Mouse (Mus musculus) heart, embryonic 16.5 days (tissue): ENCODE measurements around the gene Dmgdh. TPM values are rescaled to one million over a fixed set of nuclear protein-coding genes. Genes with fewer than 3 reads are reported as not detected.

Experiments
- ATAC-seq: fragments of 200-750 bp; cut with Nextera tagmentation; replicated peaks from 2 replicates; pipeline ENCODE4 v1.8.0; 2017; ENCODE audit warnings: moderate number of reproducible peaks; ENCODE audit not compliant: insufficient read depth, low FRiP score; ENCODE audit errors: extremely low read depth
- H3K27ac ChIP-seq: fragments of 300-500 bp; sonication (generic); 2 replicates; pipeline ENCODE4 v1.5.1; 2014; ENCODE audit warnings: mild to moderate bottlenecking, low read length, control low read depth, moderate library complexity
- H3K27me3 ChIP-seq: fragments of 300-500 bp; sonication (generic); 2 replicates; pipeline ENCODE4 v1.6.1; 2014; ENCODE audit warnings: low read length, mixed read lengths; ENCODE audit not compliant: control insufficient read depth, insufficient read depth
- H3K36me3 ChIP-seq: fragments of 300-500 bp; sonication (generic); 2 replicates; pipeline ENCODE4 v1.6.1; 2014; ENCODE audit not compliant: control insufficient read depth, insufficient read depth
- H3K4me1 ChIP-seq: fragments of 300-500 bp; sonication (generic); 2 replicates; pipeline ENCODE4 v1.6.1; 2014; ENCODE audit warnings: low read length, mixed read lengths; ENCODE audit not compliant: control insufficient read depth, insufficient read depth
- H3K4me2 ChIP-seq: fragments of 300-500 bp; sonication (generic); 2 replicates; pipeline ENCODE4 v1.6.1; 2014; ENCODE audit warnings: low read depth, mild to moderate bottlenecking, control low read depth, low read length
- H3K4me3 ChIP-seq: fragments of 300-500 bp; sonication (generic); 2 replicates; pipeline ENCODE4 v1.5.1; 2014; ENCODE audit warnings: mild to moderate bottlenecking, control low read depth, low read length
- H3K9ac ChIP-seq: fragments of 300-500 bp; sonication (generic); 2 replicates; pipeline ENCODE4 v1.6.1; 2014; ENCODE audit warnings: low read length, control low read depth
- H3K9me3 ChIP-seq: fragments of 300-500 bp; sonication (generic); replicated peaks from 2 replicates; pipeline ENCODE4 v1.6.1; 2016; ENCODE audit warnings: low read length; ENCODE audit not compliant: control insufficient read depth
- WGBS: fragments of 180-500 bp; shearing (Covaris S2); extraction: QIAGEN DNeasy Blood & Tissue Kit; methylation state at CpG from one replicate; pipeline ENCODE4 v1.1.7; 2014; 5-methylcytosine and 5-hydroxymethylcytosine counted together
- polyA plus RNA-seq: library from polyadenylated mRNA; unstranded; fragments of >200 nt; fragmentation: Nextera tagmentation; extraction: Ambion mirVana; gene quantifications from 2 replicates; pipeline ENCODE4 v1.2.1, GENCODE M21; 2015

Dmgdh gene
- polyA plus RNA-seq, 1 experiment from 2014 or later: 0.07 TPM

DNA sequence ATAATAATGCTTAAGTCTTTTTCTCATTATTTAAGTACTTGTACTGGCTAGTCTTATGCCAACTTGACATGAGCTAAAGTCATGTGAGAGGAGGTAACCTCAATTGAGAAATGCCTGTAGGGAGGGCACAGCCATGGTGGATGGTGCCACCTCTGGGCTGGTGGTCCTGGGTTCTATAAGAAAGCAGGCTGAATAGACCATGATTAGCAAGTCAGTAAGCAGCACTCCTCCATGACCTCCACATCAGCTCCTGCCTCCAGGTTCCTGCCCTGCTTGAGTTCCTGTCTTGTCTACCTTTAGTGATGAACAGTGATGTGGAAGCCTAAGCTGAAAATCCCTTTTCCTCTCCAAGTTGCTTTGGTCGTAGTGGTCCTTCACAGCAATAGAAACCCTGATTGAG, 16.6 kb downstream of the Dmgdh start:
- Histone ChIP-seq H3K36me3 (no peaks in the 10 kb centered on the region), H3K9me3 (no peaks in the 10 kb centered on the region), H3K4me3 (no peak overlapping the region), H3K27me3 (no peaks in the 10 kb centered on the region), H3K9ac (no peak overlapping the region), H3K27ac (no peak overlapping the region), H3K4me2 (no peak overlapping the region), H3K4me1 (no peaks in the 10 kb centered on the region)
- ATAC-seq: no peak
- WGBS: 55% methylated on average over 1 of the region's 1 CpGs

DNA sequence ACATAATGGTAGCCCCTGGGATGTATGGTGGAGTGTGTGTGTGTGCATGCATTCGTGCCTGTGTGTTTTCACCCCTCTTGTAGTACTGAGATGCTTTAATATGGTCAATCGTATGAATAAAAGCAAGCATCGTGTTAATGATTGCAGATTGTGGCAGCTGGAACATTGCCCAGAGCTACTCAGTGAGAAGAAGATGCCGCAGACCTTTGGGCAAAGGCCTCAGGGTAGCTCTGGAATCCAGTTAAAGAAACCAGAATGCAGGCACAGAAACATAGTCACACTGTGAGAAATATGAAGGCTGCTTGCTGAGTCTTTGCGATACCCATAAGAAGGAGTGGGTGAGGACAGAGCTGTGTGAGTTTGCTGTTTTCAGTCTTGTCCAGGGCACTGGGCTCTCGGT, 24.6 kb downstream of the Dmgdh start:
- no peak for ATAC-seq
- H3K4me1 ChIP-seq: no peaks in the 10 kb centered on the region
- no peaks in the 10 kb centered on the region for H3K36me3 ChIP-seq
- H3K9ac ChIP-seq: no peak overlapping the region
- H3K9me3 ChIP-seq: no peaks in the 10 kb centered on the region
- H3K27me3 ChIP-seq: no peaks in the 10 kb centered on the region
- H3K4me2 ChIP-seq: no peak overlapping the region
- no peak overlapping the region for H3K27ac ChIP-seq
- WGBS: 58% methylated on average over 6 of the region's 6 CpGs
- H3K4me3 ChIP-seq: no peak overlapping the region

DNA sequence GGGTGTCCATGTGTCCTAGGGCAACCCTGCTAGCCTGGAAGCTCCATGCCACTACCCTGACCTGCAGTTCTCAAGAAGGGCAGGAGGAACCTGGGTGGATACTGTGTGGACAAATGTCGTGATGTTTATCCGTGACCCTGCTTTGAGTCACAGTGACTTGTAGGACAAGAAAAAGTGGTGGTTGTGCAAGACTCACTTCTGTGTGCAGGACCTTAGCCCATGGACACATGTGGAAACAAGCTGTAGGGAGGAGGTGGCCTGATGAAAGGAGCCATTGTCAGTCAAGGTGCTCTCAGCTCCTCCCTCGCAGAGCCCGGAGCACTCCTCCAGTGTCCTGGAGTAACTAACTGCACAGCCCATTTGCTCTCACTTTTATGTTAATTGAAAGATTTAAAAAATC, 31.5 kb downstream of the Dmgdh start:
- Histone ChIP-seq H3K4me1 (no peaks in the 10 kb centered on the region), H3K9me3 (no peaks in the 10 kb centered on the region), H3K4me3 (no peak overlapping the region), H3K36me3 (no peaks in the 10 kb centered on the region), H3K9ac (no peak overlapping the region), H3K27me3 (no peaks in the 10 kb centered on the region), H3K4me2 (no peak overlapping the region), H3K27ac (no peak overlapping the region)
- ATAC-seq: no peak
- WGBS: 69% methylated on average over 4 of the region's 4 CpGs

DNA sequence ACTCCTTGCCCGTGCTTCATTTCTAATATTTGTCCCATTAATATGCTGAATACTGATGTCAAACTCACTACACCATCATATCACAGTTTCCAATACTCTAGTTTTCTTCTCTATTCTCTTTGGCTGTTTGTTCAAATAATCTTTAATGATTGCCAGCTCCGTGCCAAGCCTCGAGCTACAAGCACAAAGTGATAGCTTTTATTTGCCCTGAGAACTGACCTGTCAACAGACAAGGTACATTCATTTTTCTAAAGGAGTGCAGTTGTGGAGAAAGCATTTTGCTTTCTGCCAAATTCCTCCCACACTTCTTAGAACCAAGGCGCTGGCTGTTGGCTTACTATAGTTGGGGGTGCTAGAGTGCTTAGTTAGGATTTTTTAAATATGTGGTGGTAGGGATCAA, 33.0 kb downstream of the Dmgdh start:
- Histone ChIP-seq H3K27ac (no peak overlapping the region), H3K36me3 (no peaks in the 10 kb centered on the region), H3K4me2 (no peak overlapping the region), H3K27me3 (no peaks in the 10 kb centered on the region), H3K9ac (no peak overlapping the region), H3K9me3 (no peaks in the 10 kb centered on the region), H3K4me3 (no peak overlapping the region), H3K4me1 (no peaks in the 10 kb centered on the region)
- WGBS: 65% methylated on average over 4 of the region's 4 CpGs
- no peak for ATAC-seq

DNA sequence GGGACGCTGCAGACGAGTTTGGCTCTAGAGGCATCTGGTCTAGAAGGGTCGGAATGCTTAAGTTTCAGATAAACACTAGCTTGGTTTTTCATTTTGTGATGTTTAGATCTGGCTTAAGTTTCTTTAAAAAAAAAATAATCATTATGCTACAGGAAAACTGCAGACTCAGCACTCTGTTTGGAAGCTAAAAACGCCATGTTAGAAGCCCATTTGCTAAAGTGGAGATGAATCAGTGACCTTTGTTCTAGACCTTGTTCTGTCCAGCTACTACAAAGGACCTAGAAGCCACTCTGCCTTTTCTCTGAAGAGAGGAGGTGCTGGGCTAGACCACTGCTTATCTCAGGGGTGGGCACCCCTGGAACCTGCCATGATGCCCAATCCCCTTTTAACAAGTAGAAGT, 36.1 kb downstream of the Dmgdh start:
- Histone ChIP-seq H3K27me3 (no peaks in the 10 kb centered on the region), H3K36me3 (no peaks in the 10 kb centered on the region), H3K9me3 (no peaks in the 10 kb centered on the region), H3K9ac (no peak overlapping the region), H3K27ac (no peak overlapping the region), H3K4me3 (no peak overlapping the region), H3K4me1 (no peaks in the 10 kb centered on the region), H3K4me2 (no peak overlapping the region)
- 87% methylated on average over 4 of the region's 4 CpGs for WGBS
- no peak for ATAC-seq

DNA sequence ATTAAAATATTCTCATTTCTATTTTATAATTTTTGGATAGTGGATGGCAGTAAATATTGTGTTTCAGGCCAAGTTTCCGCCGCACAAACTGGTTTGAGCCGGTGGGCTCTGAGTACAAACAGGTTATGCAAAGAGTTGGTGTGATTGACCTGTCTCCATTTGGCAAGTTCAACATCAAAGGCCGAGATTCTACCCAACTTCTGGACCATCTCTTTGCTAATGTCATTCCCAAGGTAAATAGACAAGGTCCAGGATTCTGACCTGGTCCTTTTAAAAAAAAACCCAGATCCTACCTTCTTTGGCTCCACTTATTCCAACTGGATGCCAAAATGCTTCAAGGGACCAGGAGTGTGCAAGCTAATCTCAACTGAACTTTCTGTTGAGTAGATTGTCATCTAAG, 37.0 kb downstream of the Dmgdh start:
- no peak overlapping the region for H3K4me2 ChIP-seq
- H3K9me3 ChIP-seq: no peaks in the 10 kb centered on the region
- no peaks in the 10 kb centered on the region for H3K4me1 ChIP-seq
- H3K4me3 ChIP-seq: no peak overlapping the region
- no peak overlapping the region for H3K27ac ChIP-seq
- no peaks in the 10 kb centered on the region for H3K27me3 ChIP-seq
- H3K9ac ChIP-seq: no peak overlapping the region
- WGBS: 92% methylated on average over 4 of the region's 4 CpGs
- H3K36me3 ChIP-seq: no peaks in the 10 kb centered on the region
- ATAC-seq: no peak

DNA sequence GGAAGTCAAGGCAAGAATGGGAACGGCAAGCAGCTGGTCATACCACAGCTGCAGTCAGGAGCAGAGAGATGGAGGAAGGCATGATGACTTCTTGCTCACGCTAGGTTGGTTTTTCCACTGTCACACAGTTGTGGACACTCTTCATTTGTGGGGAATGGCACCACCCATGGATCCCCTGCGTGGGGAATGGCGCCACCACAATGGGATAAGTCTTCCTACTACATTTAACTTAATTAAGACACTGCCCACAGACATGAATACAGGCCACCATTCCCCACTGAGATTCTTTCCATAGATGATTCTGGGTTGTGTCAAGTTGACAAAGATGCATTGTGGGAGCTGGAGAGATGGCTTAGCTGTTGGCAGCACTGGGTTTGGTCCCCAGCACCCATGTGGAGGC, 38.1 kb downstream of the Dmgdh start:
- no peak overlapping the region for H3K4me2 ChIP-seq
- 90% methylated on average over 4 of the region's 4 CpGs for WGBS
- H3K27me3 ChIP-seq: no peaks in the 10 kb centered on the region
- no peak overlapping the region for H3K9ac ChIP-seq
- H3K36me3 ChIP-seq: no peaks in the 10 kb centered on the region
- H3K4me1 ChIP-seq: no peaks in the 10 kb centered on the region
- no peaks in the 10 kb centered on the region for H3K9me3 ChIP-seq
- no peak overlapping the region for H3K27ac ChIP-seq
- H3K4me3 ChIP-seq: no peak overlapping the region
- ATAC-seq: no peak

DNA sequence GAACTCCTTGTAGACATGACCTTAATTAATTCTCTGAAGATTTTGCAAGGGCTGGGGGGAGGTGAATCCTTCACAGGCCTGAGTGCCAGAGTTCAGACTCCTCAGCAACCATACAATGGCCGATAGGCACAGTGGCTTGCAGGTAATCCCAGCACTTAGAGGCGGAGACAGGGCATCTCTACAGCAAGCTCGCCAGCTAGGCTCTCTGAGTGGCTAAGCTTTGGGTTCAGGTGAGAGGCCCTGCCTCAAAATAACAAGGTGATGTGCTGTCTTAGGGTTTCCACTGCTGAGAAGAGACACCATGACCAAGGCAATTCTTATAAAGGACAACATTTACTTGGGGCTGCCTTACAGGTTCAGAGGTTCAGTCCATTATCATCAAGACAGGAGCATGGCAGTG, 39.6 kb downstream of the Dmgdh start:
- Histone ChIP-seq H3K4me2 (no peak overlapping the region), H3K9ac (no peak overlapping the region), H3K27ac (no peak overlapping the region), H3K9me3 (no peaks in the 10 kb centered on the region), H3K36me3 (no peaks in the 10 kb centered on the region), H3K27me3 (no peaks in the 10 kb centered on the region), H3K4me1 (no peaks in the 10 kb centered on the region), H3K4me3 (no peak overlapping the region)
- no peak for ATAC-seq
- 89% methylated on average over 3 of the region's 3 CpGs for WGBS

DNA sequence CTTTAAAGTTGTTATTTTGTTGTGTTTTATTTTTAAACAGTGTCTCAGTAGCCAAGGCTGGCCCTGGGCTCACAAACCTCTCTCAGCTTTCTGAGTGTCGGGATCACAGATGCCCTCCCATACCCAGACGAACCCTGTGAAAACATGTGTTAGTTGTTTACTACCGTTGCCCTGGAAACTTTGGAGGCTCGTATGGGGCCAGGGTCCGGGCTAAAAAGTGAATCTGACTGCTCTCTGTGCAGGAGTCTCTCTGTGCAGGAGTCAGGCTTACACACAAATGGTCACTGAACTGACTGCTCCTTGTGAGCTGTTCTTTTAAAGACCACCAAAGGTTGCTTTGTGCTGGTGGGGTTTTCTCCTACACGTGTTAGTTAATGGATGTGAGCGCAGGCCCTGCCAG, 42.9 kb downstream of the Dmgdh start:
- no peaks in the 10 kb centered on the region for H3K36me3 ChIP-seq
- H3K4me2 ChIP-seq: no peak overlapping the region
- H3K4me3 ChIP-seq: no peak overlapping the region
- no peaks in the 10 kb centered on the region for H3K4me1 ChIP-seq
- no peak for ATAC-seq
- no peak overlapping the region for H3K9ac ChIP-seq
- no peaks in the 10 kb centered on the region for H3K9me3 ChIP-seq
- 0 out of 2 replicates have a peak, but pooled peaks cover 2% of the 10 kb centered on the region for H3K27me3 ChIP-seq
- no peak overlapping the region for H3K27ac ChIP-seq
- 67% methylated on average over 7 of the region's 7 CpGs for WGBS

DNA sequence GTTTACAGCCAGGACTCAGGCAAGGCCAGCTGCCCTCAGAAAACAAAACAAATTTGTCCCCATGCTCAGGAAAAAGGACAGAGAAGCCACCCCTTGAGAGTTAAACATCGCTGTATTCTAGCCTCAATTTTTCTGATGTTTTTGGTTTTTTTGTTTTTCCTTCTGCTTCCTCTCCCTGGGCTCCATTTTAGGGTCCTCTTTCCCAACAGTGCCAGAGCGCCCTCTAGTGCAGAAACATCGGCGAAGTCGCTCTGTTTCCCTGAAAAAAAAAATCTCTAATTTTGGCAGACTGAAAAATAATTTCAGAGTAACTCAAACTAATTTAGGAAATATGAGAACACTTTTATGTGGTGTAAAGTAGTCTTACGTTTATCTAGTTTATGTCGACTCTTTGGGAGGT, 44.7 kb downstream of the Dmgdh start:
- ATAC-seq: no peak
- peak overlapping the region; percentile 20; the same call in 1 of the 2 replicates for H3K4me2 ChIP-seq

More for the DNA sequence above, 44.7 kb downstream of the Dmgdh start:
- Histone ChIP-seq H3K4me3 (no peak overlapping the region), H3K9me3 (no peaks in the 10 kb centered on the region), H3K27me3 (0 out of 2 replicates have a peak, but pooled peaks cover 2% of the 10 kb centered on the region), H3K9ac (peak overlapping the region; percentile 34; the same call in 1 of the 2 replicates), H3K27ac (no peak overlapping the region), H3K4me1 (no peaks in the 10 kb centered on the region), H3K36me3 (no peaks in the 10 kb centered on the region)
- 2% methylated on average over 7 of the region's 7 CpGs for WGBS
